Mouse (Mus musculus): ENCODE results near the gene Samd13. TPM values are rescaled to one million over a fixed set of nuclear protein-coding genes. Genes with fewer than 3 reads are reported as not detected.
A peak's percentile ranks its signal among the peaks of the same experiment; 100 is the strongest.

Samd13 gene
- polyA plus RNA-seq, 1 experiment = not detected

DNA sequence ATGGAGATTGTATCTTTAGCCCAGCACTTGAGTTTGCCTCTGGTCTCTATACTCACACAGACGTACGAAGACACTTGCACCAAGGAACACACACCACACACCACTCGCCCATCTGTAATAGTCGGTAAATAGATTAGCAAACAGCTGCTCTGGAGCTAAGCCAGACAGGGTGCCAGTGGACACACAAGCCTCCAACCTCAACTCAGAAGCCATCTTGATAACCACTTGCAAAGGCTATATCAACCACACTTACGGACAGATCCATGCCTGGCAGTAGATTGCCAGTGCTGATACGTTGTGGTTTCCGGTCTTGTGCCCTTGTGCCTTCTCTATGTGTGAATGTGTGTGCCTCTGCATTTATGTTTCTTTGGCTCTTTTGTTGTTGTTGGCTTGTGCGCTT, 1.0 kb upstream of the Samd13 start:
- 57% methylated on average over 8 of the region's 8 CpGs for WGBS
- Histone ChIP-seq H3K4me1 (ENCODE audit: control insufficient read depth, insufficient read depth, insufficient read length, low read length) (peaks cover 7% of the 10 kb centered on the region), H3K36me3 (ENCODE audit: control insufficient read depth, insufficient read depth, low read length) (no peaks in the 10 kb centered on the region), H3K27ac (ENCODE audit: insufficient read depth, low read depth, low read length) (no peak overlapping the region), H3K27me3 (ENCODE audit: control insufficient read depth, insufficient read depth, low read length) (peaks cover 4% of the 10 kb centered on the region; the same call in 1 of the 2 replicates), H3K4me3 (ENCODE audit: low read depth, low read length) (no peak overlapping the region)
- TF ChIP-seq POLR2A (IDR thresholded peaks at IDR 0.05; ENCODE audit: low read depth, low read length) = no peak

GRCm38 (mm10) chr3:146683095-146683494, 2.3 kb downstream of the Samd13 start:
- Histone ChIP-seq H3K4me3 (ENCODE audit: low read depth, low read length) (no peak overlapping the region), H3K27ac (ENCODE audit: insufficient read depth, low read depth, low read length) (no peak overlapping the region), H3K36me3 (ENCODE audit: control insufficient read depth, insufficient read depth, low read length) (no peaks in the 10 kb centered on the region), H3K27me3 (ENCODE audit: control insufficient read depth, insufficient read depth, low read length) (peaks cover 4% of the 10 kb centered on the region; the same call in 1 of the 2 replicates), H3K4me1 (ENCODE audit: control insufficient read depth, insufficient read depth, insufficient read length, low read length) (peaks cover 7% of the 10 kb centered on the region)
- TF ChIP-seq CTCF (IDR thresholded peaks at IDR 0.05; ENCODE audit: extremely low read depth, insufficient read length, insufficient replicate concordance, low read depth, low read length) (no peak), POLR2A (IDR thresholded peaks at IDR 0.05; ENCODE audit: low read depth, low read length) (no peak)
- 49% methylated on average over 2 of the region's 2 CpGs for WGBS

DNA sequence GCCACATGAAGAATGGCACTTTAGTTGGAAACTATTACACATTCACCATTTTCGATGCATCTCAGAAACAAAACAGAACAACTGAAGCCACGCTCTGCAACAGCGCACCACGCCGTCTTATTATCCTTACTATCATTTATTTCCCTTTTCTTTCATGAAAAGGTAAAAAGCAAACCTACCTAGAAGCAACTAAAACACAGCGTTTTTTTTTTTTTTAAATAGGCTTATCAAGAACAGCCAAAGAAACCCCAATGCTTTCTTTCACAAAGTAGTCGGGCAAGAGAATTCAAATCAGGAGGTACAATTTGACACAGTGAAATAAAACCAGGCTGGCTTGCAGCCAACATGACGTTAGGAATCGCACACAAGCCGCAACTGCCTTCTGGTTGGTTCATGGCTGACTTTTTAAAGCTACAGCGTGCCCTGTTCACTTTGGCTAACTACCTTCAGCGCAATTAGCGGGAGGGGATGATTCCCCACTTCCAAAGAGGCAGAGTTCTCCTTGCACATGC, 3.2 kb downstream of the Samd13 start:
- no peak for TF ChIP-seq CTCF (IDR thresholded peaks at IDR 0.05; ENCODE audit: extremely low read depth, insufficient read length, insufficient replicate concordance, low read depth, low read length)
- TF ChIP-seq POLR2A (IDR thresholded peaks at IDR 0.05; ENCODE audit: low read depth, low read length) = no peak
- peaks cover 7% of the 10 kb centered on the region for H3K4me1 ChIP-seq (ENCODE audit: control insufficient read depth, insufficient read depth, insufficient read length, low read length)
- WGBS = 5% methylated on average over 13 of the region's 13 CpGs
- H3K27me3 ChIP-seq (ENCODE audit: control insufficient read depth, insufficient read depth, low read length) = peaks cover 4% of the 10 kb centered on the region; the same call in 1 of the 2 replicates
- H3K27ac ChIP-seq (ENCODE audit: insufficient read depth, low read depth, low read length) = no peak overlapping the region; the same call in 1 of the 2 replicates
- no peaks in the 10 kb centered on the region for H3K36me3 ChIP-seq (ENCODE audit: control insufficient read depth, insufficient read depth, low read length)
- peak overlapping the region; percentile 41 for H3K4me3 ChIP-seq (ENCODE audit: low read depth, low read length)

DNA sequence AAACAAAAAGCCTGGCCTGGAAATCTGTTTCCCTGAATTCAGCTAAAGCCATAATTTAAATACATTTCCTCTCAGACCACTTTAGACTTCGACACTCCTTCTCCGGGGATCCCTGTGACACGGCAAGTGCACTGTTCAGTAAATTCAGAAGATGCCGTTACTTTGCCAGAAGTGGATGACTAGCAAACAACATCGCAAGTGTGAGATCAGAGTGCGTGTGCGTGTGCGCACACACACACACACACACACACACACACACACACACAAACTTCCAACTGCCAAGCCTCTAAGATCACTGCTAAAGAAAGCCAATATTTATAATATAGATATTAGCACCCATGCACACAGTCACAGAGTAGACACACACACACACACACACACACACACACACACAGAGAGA, 3.7 kb downstream of the Samd13 start:
- no peaks in the 10 kb centered on the region for H3K36me3 ChIP-seq (ENCODE audit: control insufficient read depth, insufficient read depth, low read length)
- no peak overlapping the region for H3K27ac ChIP-seq (ENCODE audit: insufficient read depth, low read depth, low read length)
- TF ChIP-seq CTCF (IDR thresholded peaks at IDR 0.05; ENCODE audit: extremely low read depth, insufficient read length, insufficient replicate concordance, low read depth, low read length) = no peak
- TF ChIP-seq POLR2A (IDR thresholded peaks at IDR 0.05; ENCODE audit: low read depth, low read length) = no peak
- peaks cover 4% of the 10 kb centered on the region; the same call in 1 of the 2 replicates for H3K27me3 ChIP-seq (ENCODE audit: control insufficient read depth, insufficient read depth, low read length)
- peaks cover 7% of the 10 kb centered on the region for H3K4me1 ChIP-seq (ENCODE audit: control insufficient read depth, insufficient read depth, insufficient read length, low read length)
- WGBS = 13% methylated on average over 8 of the region's 8 CpGs
- no peak overlapping the region for H3K4me3 ChIP-seq (ENCODE audit: low read depth, low read length)

DNA sequence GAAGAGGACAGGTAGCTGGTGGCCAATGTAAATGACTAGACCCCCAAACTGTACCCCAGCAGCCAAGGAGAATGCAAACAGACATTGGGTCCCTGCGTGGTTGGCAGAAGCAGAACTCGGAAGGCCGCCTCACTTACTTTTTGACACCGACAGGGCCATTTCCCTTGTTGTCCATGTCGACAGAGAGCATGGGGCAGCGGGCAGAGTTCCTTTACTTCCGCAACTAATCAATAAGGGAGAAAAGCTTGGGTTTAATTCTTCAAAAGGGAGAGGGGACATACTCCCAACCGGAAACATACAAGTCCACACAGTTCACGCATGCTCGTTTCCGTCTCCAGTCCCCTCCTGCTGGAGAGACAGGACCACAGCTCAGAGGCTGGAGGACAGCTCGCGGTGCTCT, 4.8 kb downstream of the Samd13 start:
- no peak overlapping the region for H3K4me3 ChIP-seq (ENCODE audit: low read depth, low read length)
- 94% methylated on average over 13 of the region's 13 CpGs for WGBS
- H3K27me3 ChIP-seq (ENCODE audit: control insufficient read depth, insufficient read depth, low read length) = peaks cover 4% of the 10 kb centered on the region; the same call in 1 of the 2 replicates
- H3K4me1 ChIP-seq (ENCODE audit: control insufficient read depth, insufficient read depth, insufficient read length, low read length) = peaks cover 7% of the 10 kb centered on the region
- H3K27ac ChIP-seq (ENCODE audit: insufficient read depth, low read depth, low read length) = no peak overlapping the region
- no peaks in the 10 kb centered on the region for H3K36me3 ChIP-seq (ENCODE audit: control insufficient read depth, insufficient read depth, low read length)
- TF ChIP-seq CTCF (IDR thresholded peaks at IDR 0.05; ENCODE audit: extremely low read depth, insufficient read length, insufficient replicate concordance, low read depth, low read length) = no peak
- TF ChIP-seq POLR2A (IDR thresholded peaks at IDR 0.05; ENCODE audit: low read depth, low read length) = no peak

DNA sequence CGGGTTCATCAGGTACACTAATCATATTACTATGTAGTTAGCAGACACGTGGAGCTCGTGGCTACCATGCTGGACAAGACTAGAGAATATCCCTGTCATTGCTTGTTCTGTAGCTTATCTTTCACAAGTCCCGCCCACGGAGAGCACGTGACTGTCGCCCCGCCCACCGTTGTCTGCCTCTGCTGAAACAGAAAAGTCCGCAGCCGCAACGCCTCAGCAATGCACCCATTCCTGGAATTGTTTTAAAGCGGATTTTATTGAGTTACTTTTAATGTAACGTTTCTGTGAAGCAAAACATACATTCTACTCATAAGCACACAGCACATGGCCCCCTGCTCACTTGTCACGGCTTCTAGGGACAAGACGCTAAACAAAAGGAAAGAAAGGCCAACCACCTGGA, 5.7 kb downstream of the Samd13 start:
- WGBS = 91% methylated on average over 16 of the region's 16 CpGs
- H3K27me3 ChIP-seq (ENCODE audit: control insufficient read depth, insufficient read depth, low read length) = no peaks in the 10 kb centered on the region
- no peak overlapping the region for H3K4me3 ChIP-seq (ENCODE audit: low read depth, low read length)
- H3K27ac ChIP-seq (ENCODE audit: insufficient read depth, low read depth, low read length) = no peak overlapping the region
- H3K4me1 ChIP-seq (ENCODE audit: control insufficient read depth, insufficient read depth, insufficient read length, low read length) = peaks cover under 1% of the 10 kb centered on the region; the same call in 1 of the 2 replicates
- no peaks in the 10 kb centered on the region for H3K36me3 ChIP-seq (ENCODE audit: control insufficient read depth, insufficient read depth, low read length)
- no peak for TF ChIP-seq CTCF (IDR thresholded peaks at IDR 0.05; ENCODE audit: extremely low read depth, insufficient read length, insufficient replicate concordance, low read depth, low read length)

- WGBS = 87% methylated on average over 4 of the region's 4 CpGs
Observed at GRCm38 (mm10) chr3:146676193-146676592, 9.2 kb downstream of the Samd13 start.

More at GRCm38 (mm10) chr3:146676193-146676592, 9.2 kb downstream of the Samd13 start:
- no peaks in the 10 kb centered on the region for H3K36me3 ChIP-seq (ENCODE audit: control insufficient read depth, insufficient read depth, low read length)
- H3K4me3 ChIP-seq (ENCODE audit: low read depth, low read length) = no peak overlapping the region
- TF ChIP-seq CTCF (IDR thresholded peaks at IDR 0.05; ENCODE audit: extremely low read depth, insufficient read length, insufficient replicate concordance, low read depth, low read length) = no peak
- no peak for TF ChIP-seq POLR2A (IDR thresholded peaks at IDR 0.05; ENCODE audit: low read depth, low read length)
- no peak overlapping the region for H3K27ac ChIP-seq (ENCODE audit: insufficient read depth, low read depth, low read length)
- H3K27me3 ChIP-seq (ENCODE audit: control insufficient read depth, insufficient read depth, low read length) = no peaks in the 10 kb centered on the region
- H3K4me1 ChIP-seq (ENCODE audit: control insufficient read depth, insufficient read depth, insufficient read length, low read length) = no peaks in the 10 kb centered on the region

Data from small intestine, adult 2 months (tissue).